Mouse (Mus musculus): ENCODE measurements at regions not wholly inside any gene's neighbourhood (a gene's known extent, or its start where the extent isn't known, plus 50 kb on each side); places are given as distances from the start of the nearest gene placed in this dataset.

DNA sequence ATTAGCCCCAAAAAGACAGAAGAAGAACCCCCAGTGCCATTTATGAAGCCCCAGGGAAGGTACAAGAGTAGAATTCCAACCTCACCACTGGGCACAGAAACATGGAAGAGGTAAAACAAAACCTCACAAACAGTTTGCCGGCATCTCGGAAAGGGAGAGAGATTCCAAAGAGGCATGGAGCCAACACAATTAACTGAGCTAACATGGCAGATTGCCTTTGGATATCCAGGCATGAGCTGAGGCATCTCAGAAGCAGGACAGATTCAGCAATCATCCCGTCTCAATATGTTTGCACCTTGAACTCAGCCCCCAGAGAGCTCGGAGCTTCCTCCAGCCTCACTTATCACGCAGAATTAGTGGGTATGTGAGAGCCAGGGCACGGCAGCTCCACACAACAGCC lies 78.3 kb downstream of the Olig3 start:
- no peaks in the 10 kb centered on the region for H3K36me3 ChIP-seq (ENCODE audit: insufficient read depth, low read length)
- no peaks in the 10 kb centered on the region for H3K27me3 ChIP-seq (ENCODE audit: insufficient read depth, low read length)
- no peaks in the 10 kb centered on the region for H3K4me1 ChIP-seq (ENCODE audit: insufficient read depth, low read length)
- no peak for TF ChIP-seq CTCF (IDR thresholded peaks at IDR 0.05; ENCODE audit: low read depth)
- no peaks in the 10 kb centered on the region for H3K9me3 ChIP-seq (ENCODE audit: low read length)
- no peak overlapping the region for H3K9ac ChIP-seq (replicated peaks; ENCODE audit: low read length)
- no peak overlapping the region for H3K4me3 ChIP-seq (ENCODE audit: low read length)
- ATAC-seq: no peak
- H3K27ac ChIP-seq: no peak overlapping the region
- DNase-seq (ENCODE audit: low spot score): no peak
- no peak overlapping the region for H3K4me2 ChIP-seq (ENCODE audit: low read depth, low read length)
- 61% methylated on average over 6 of the region's 6 CpGs for WGBS

- H3K4me3 ChIP-seq (ENCODE audit: low read length): no peak overlapping the region
- WGBS: 13% methylated on average over 12 of the region's 12 CpGs
- no peaks in the 10 kb centered on the region for H3K36me3 ChIP-seq (ENCODE audit: insufficient read depth, low read length)
- no peaks in the 10 kb centered on the region for H3K4me1 ChIP-seq (ENCODE audit: insufficient read depth, low read length)
- H3K9me3 ChIP-seq (ENCODE audit: low read length): no peaks in the 10 kb centered on the region
- DNase-seq (ENCODE audit: low spot score): no peak
- peaks cover 13% of the 10 kb centered on the region for H3K27me3 ChIP-seq (ENCODE audit: insufficient read depth, low read length)
- no peak overlapping the region for H3K4me2 ChIP-seq (ENCODE audit: low read depth, low read length)
- H3K9ac ChIP-seq (replicated peaks; ENCODE audit: low read length): no peak overlapping the region
- no peak for TF ChIP-seq CTCF (IDR thresholded peaks at IDR 0.05; ENCODE audit: low read depth)
- no peak for ATAC-seq
- H3K27ac ChIP-seq: no peak overlapping the region
These were observed 85.5 kb downstream of the Olig3 start for GRCm38 (mm10) chr10:19441807-19442206.

DNA sequence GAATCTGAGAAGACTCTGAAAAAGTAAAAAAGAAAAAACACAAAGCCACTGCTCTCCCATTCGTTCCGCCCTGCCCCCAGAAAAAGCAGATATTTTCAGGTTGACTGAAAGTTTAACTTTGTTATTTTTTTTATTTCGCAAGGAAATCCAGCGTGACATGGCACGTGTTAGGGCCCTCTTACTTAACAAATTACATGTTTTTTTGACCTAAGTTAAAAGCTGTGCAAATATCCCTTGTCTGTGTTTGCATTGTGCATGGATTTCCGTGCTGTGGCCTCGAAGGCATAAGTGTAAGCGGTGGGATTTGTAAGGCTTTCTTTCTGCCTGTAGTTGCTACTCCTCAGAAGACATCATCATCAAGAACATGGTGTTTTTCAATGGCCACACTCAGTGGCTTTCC lies 87.2 kb downstream of the Olig3 start:
- WGBS: 23% methylated on average over 8 of the region's 8 CpGs
- no peak overlapping the region for H3K4me3 ChIP-seq (ENCODE audit: low read length)
- DNase-seq (ENCODE audit: low spot score) (no peak), ATAC-seq (no peak)
- no peak overlapping the region for H3K27ac ChIP-seq
- H3K9ac ChIP-seq (replicated peaks; ENCODE audit: low read length): no peak overlapping the region
- TF ChIP-seq CTCF (IDR thresholded peaks at IDR 0.05; ENCODE audit: low read depth): no peak
- no peaks in the 10 kb centered on the region for H3K9me3 ChIP-seq (ENCODE audit: low read length)
- peaks cover 13% of the 10 kb centered on the region for H3K27me3 ChIP-seq (ENCODE audit: insufficient read depth, low read length)
- H3K4me1 ChIP-seq (ENCODE audit: insufficient read depth, low read length): no peaks in the 10 kb centered on the region
- H3K36me3 ChIP-seq (ENCODE audit: insufficient read depth, low read length): no peaks in the 10 kb centered on the region
- H3K4me2 ChIP-seq (ENCODE audit: low read depth, low read length): no peak overlapping the region

- Histone ChIP-seq H3K36me3 (ENCODE audit: insufficient read depth, low read length) (no peaks in the 10 kb centered on the region), H3K4me3 (ENCODE audit: low read length) (no peak overlapping the region), H3K9ac (replicated peaks; ENCODE audit: low read length) (no peak overlapping the region), H3K4me2 (ENCODE audit: low read depth, low read length) (no peak overlapping the region), H3K4me1 (ENCODE audit: insufficient read depth, low read length) (no peaks in the 10 kb centered on the region), H3K27me3 (ENCODE audit: insufficient read depth, low read length) (peaks cover 17% of the 10 kb centered on the region), H3K9me3 (ENCODE audit: low read length) (no peaks in the 10 kb centered on the region), H3K27ac (no peak overlapping the region)
- WGBS: 16% methylated on average over 12 of the region's 12 CpGs
- DNase-seq (ENCODE audit: low spot score): no peak
- TF ChIP-seq CTCF (IDR thresholded peaks at IDR 0.05; ENCODE audit: low read depth): no peak
- ATAC-seq: no peak
These were observed 92.7 kb downstream of the Olig3 start for GRCm38 (mm10) chr10:19448838-19449559.

GRCm38 (mm10) chr10:19459053-19459452 lies 102.7 kb downstream of the Olig3 start:
- ATAC-seq: peak; percentile 35; the same call in 1 of the 2 replicates
- 14% methylated on average over 11 of the region's 11 CpGs for WGBS

DNA sequence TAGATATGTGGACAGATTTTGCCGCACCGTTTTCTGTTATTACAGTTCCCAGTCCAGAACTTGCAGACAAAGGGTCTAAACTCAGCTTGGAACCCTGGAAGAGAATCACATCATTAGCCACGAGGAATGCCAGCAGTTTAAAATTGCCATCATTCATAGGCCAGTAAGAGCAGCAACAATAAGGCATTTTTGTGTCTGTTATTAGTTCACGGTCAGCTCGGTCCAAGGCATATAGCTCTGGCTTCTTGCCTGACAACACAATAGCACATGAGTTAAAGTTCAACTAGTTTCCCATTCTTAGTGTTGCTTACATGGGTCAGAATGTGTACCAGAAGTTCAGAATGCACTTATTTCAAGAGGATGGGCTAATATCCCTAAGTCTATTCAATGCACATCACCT lies 103.4 kb downstream of the Olig3 start:
- no peak for ATAC-seq
- Histone ChIP-seq H3K4me2 (ENCODE audit: low read depth, low read length) (no peak overlapping the region), H3K4me1 (ENCODE audit: insufficient read depth, low read length) (peaks cover 4% of the 10 kb centered on the region; the same call in 1 of the 2 replicates), H3K36me3 (ENCODE audit: insufficient read depth, low read length) (no peaks in the 10 kb centered on the region), H3K27me3 (ENCODE audit: insufficient read depth, low read length) (peaks cover 6% of the 10 kb centered on the region; the same call in 1 of the 2 replicates), H3K9ac (replicated peaks; ENCODE audit: low read length) (no peak overlapping the region), H3K4me3 (ENCODE audit: low read length) (no peak overlapping the region), H3K27ac (no peak overlapping the region), H3K9me3 (ENCODE audit: low read length) (no peaks in the 10 kb centered on the region)
- 34% methylated on average over 5 of the region's 5 CpGs for WGBS
- no peak for TF ChIP-seq CTCF (IDR thresholded peaks at IDR 0.05; ENCODE audit: low read depth)
- no peak for DNase-seq (ENCODE audit: low spot score)

More at GRCm38 (mm10) chr10:19459053-19459452, 102.7 kb downstream of the Olig3 start:
- Histone ChIP-seq H3K4me3 (ENCODE audit: low read length) (peak overlapping the region; percentile 7; the same call in 1 of the 2 replicates), H3K9me3 (ENCODE audit: low read length) (no peaks in the 10 kb centered on the region), H3K36me3 (ENCODE audit: insufficient read depth, low read length) (no peaks in the 10 kb centered on the region), H3K27ac (no peak overlapping the region), H3K4me1 (ENCODE audit: insufficient read depth, low read length) (peaks cover 4% of the 10 kb centered on the region; the same call in 1 of the 2 replicates), H3K4me2 (ENCODE audit: low read depth, low read length) (peak overlapping the region; percentile 43), H3K9ac (replicated peaks; ENCODE audit: low read length) (no peak overlapping the region), H3K27me3 (ENCODE audit: insufficient read depth, low read length) (peaks cover 11% of the 10 kb centered on the region; the same call in 1 of the 2 replicates)
- no peak for TF ChIP-seq CTCF (IDR thresholded peaks at IDR 0.05; ENCODE audit: low read depth)
- DNase-seq (ENCODE audit: low spot score): no peak

- no peaks in the 10 kb centered on the region for H3K36me3 ChIP-seq (ENCODE audit: insufficient read depth, low read length)
- TF ChIP-seq CTCF (IDR thresholded peaks at IDR 0.05; ENCODE audit: low read depth): no peak
- WGBS: 32% methylated on average over 4 of the region's 4 CpGs
- H3K9me3 ChIP-seq (ENCODE audit: low read length): no peaks in the 10 kb centered on the region
- DNase-seq (ENCODE audit: low spot score) (peak; percentile 73), ATAC-seq (peak; percentile 70; the same call in 1 of the 2 replicates)
- H3K27me3 ChIP-seq (ENCODE audit: insufficient read depth, low read length): peaks cover 6% of the 10 kb centered on the region; the same call in 1 of the 2 replicates
- H3K27ac ChIP-seq: no peak overlapping the region
- H3K4me3 ChIP-seq (ENCODE audit: low read length): no peak overlapping the region
- peaks cover 4% of the 10 kb centered on the region; the same call in 1 of the 2 replicates for H3K4me1 ChIP-seq (ENCODE audit: insufficient read depth, low read length)
- no peak overlapping the region for H3K4me2 ChIP-seq (ENCODE audit: low read depth, low read length)
- no peak overlapping the region for H3K9ac ChIP-seq (replicated peaks; ENCODE audit: low read length)
These were observed 103.8 kb downstream of the Olig3 start for GRCm38 (mm10) chr10:19460164-19460563.
